ENCODE assay signal across 14 mouse cellular contexts in the genomic region with DNA sequence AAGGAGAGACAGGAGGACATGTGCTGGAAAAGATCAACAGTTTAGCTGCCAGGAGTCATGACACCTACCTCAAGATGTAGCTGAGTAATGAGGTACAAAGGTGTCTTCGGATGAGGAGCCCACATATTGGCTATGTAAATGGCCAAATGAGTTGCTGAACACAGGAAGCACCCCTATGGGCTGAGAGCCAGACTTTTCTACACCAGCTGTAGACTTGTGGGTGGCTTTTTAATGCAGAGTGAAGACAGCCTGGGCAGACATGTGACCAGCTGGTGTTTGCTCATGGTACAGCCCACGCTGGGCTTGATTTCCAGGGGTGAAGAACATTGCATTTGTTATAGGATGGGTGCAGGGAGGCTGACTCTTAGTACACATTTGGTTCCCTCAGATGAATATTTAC. TPM values are rescaled to one million over a fixed set of nuclear protein-coding genes. Genes with fewer than 3 reads are reported as not detected.
A peak's percentile ranks its signal among the peaks of the same experiment; 100 is the strongest.
DNase-seq lines count a peak whose midpoint lies in the region; ATAC-seq and TF ChIP-seq lines count a peak whose summit lies in the region.
"Had no signal": no experiment of that assay in that cellular context is flagged by ENCODE, and none has a peak within 500 bp of the region (broad histone marks: within the 10 kb centered on the region; RNA-seq: fewer than 3 reads in every experiment).

No protein-coding gene starts in this region.

- no peak for ATAC-seq in activated CD4-positive, CD25-positive, alpha-beta regulatory T cell, adult 4 months
- ATAC-seq: liver, embryonic 12.5 days had no signal

- DNase-seq in brain, embryonic 14.5 days (ENCODE audit: low read depth), result peak; percentile 55
- DNase-seq in frontal cortex, postnatal 25 days (ENCODE audit: low spot score in 2 of 2), result peak; percentile 25 to 57
- peak; percentile 50 to 67 for DNase-seq in layer of hippocampus, postnatal 25 days (ENCODE audit: extremely low spot score in 1 of 2, low spot score in 1 of 2)
- DNase-seq in left cerebral cortex, postnatal 4 days, result peak; percentile 5
- no peak for DNase-seq in cerebellum, adult 8-10 months
- DNase-seq in gastrocnemius, adult 8-10 months (ENCODE audit: low spot score in 2 of 2), result no peak
- DNase-seq in lung, postnatal 4 days, result no peak
- DNase-seq: gastrocnemius, postnatal 10 days; kidney, adult 11 months; kidney, postnatal 4 days; lung, postnatal 36 days had no signal

- intact Hi-C loops in left cerebral cortex, postnatal 4 days (cut with DNase I), result no loop called here

- no peak for TF ChIP-seq CTCF in brain, embryonic 14.5 days (IDR thresholded peaks at IDR 0.05; ENCODE audit: borderline replicate concordance, extremely low read depth, insufficient read depth, insufficient read length)

- TF ChIP-seq POLR2A in brain, embryonic 14.5 days (IDR thresholded peaks at IDR 0.05; ENCODE audit: borderline replicate concordance, extremely low read depth, insufficient read depth, insufficient read length, poor library complexity, severe bottlenecking), result no peak

RNA-seq across cellular contexts. Expression of gene Dscam, which starts 43.3 kb away (rescaled TPM):
- 15.8 and 32.8 TPM in 2 replicates for polyA plus RNA-seq in brain, embryonic 14.5 days (2012; rRNA removed)
- 10 to 100 TPM; 40.2 to 46.1 TPM for total RNA-seq in layer of hippocampus, postnatal 25 days (2021)
- total RNA-seq in left cerebral cortex, postnatal 4 days (2021), result 10 to 100 TPM; 39.5 to 43.1 TPM
- polyA plus RNA-seq in activated CD4-positive, CD25-positive, alpha-beta regulatory T cell, adult 4 months (2017; shearing (Covaris generic)), result under 1 TPM; 0.25 to 0.55 TPM
- under 1 TPM in 3 of 4 experiments, not detected in 1; 0.02 to 0.11 (median 0.04) TPM for total RNA-seq in gastrocnemius, adult 8-10 months (2022)
- polyA plus RNA-seq: heart, embryonic 14.5 days; liver, embryonic 12.5 days had no signal

Comparison
In these comparisons a context has a peak if more than half of its experiments do, and no peak if none do; other contexts are left out.
1. DNase-seq: peak in brain, embryonic 14.5 days (single experiment), frontal cortex, postnatal 25 days (2 of 2), layer of hippocampus, postnatal 25 days (2 of 2) and left cerebral cortex, postnatal 4 days (single experiment); none in cerebellum, adult 8-10 months (single experiment), gastrocnemius, adult 8-10 months (0 of 2) and lung, postnatal 4 days (0 of 2).
2. RNA of gene Dscam, which starts 43.3 kb away (total RNA-seq): 40.2 to 46.1 TPM in layer of hippocampus, postnatal 25 days and 39.5 to 43.1 TPM in left cerebral cortex, postnatal 4 days; 0.02 to 0.11 TPM in gastrocnemius, adult 8-10 months; every median in the first group is over 10 times any median in the second.